Mouse (Mus musculus): Measurements from ENCODE around the gene Cfap206.

DNA sequence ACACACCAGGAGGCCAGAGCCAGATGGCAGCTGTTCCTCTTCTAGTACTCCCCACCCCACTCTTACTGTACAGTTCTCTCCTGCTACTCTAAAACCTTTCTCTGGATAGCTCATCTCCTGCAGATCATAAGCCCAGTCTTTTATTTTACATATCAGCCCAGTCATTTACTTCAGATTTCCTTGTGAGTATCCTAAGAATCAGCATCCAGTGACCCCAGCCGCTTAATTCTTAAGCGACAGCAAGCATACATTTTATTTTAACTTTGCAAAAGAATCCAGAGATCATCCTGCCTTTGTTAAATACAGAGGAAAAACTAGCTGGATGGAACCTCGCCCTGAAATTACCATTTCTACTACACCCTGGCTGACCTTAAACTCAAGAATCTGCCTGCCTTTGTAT, 4.5 kb upstream of the Cfap206 start:
- TF ChIP-seq GATA1 (IDR thresholded peaks at IDR 0.05; ENCODE audit: borderline replicate concordance, low read length) (no peak), CTCF (IDR thresholded peaks at IDR 0.05; ENCODE audit: low read depth, low read length) (no peak), TAL1 (conservative IDR thresholded peaks at IDR 0.05; ENCODE audit: low read depth, low read length) (no peak), POLR2AphosphoS5 (IDR thresholded peaks at IDR 0.05; ENCODE audit: insufficient replicate concordance, low read depth, low read length) (no peak), GATA2 (IDR thresholded peaks at IDR 0.05; ENCODE audit: borderline replicate concordance, low read depth, low read length) (no peak)
